Mouse (Mus musculus) myocyte (in vitro differentiated cells): ENCODE results near the gene Slc1a2.

Source experiments
- MAX ChIP-seq: IDR thresholded peaks from one replicate; pipeline ENCODE4 v1.6.1; 2011; ENCODE audit warnings: low read depth, mild to moderate bottlenecking, control low read depth
- POLR2A ChIP-seq: IDR thresholded peaks from one replicate; pipeline ENCODE4 v1.6.1; 2011; ENCODE audit warnings: low read depth, mild to moderate bottlenecking, control low read depth, moderate library complexity; ENCODE audit not compliant: insufficient read length

DNA sequence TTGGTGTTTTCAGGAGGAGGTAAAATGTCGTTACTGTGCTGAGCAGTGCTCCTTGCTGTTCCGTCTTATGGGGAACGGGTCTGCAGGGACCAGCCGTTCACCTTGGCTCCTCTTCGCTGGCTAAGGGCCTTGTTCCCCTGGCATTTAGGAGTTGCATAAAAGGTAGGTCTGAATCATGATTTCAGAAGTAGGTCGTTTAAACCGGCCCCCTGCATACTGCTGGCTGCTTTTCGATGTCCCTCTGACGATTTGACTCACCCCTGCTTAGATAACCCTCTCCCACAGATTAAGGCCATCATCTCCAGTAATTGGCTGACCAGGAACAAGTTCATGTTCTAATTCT, 27.6 kb downstream of the Slc1a2 start:
- TF ChIP-seq MAX (no peak), POLR2A (no peak)
